Mouse (Mus musculus) heart, embryonic 16.5 days (tissue): Measurements from ENCODE around the gene Ston2. TPM values are rescaled to one million over a fixed set of nuclear protein-coding genes. Genes with fewer than 3 reads are reported as not detected.

Experiments used
- ATAC-seq: fragments of 200-750 bp; cut with Nextera tagmentation; replicated peaks from 2 replicates; pipeline ENCODE4 v1.8.0; 2017; ENCODE audit warnings: moderate number of reproducible peaks; ENCODE audit not compliant: insufficient read depth, low FRiP score; ENCODE audit errors: extremely low read depth
- H3K27ac ChIP-seq: fragments of 300-500 bp; sonication (generic); 2 replicates; pipeline ENCODE4 v1.5.1; 2014; ENCODE audit warnings: mild to moderate bottlenecking, low read length, control low read depth, moderate library complexity
- H3K27me3 ChIP-seq: fragments of 300-500 bp; sonication (generic); 2 replicates; pipeline ENCODE4 v1.6.1; 2014; ENCODE audit warnings: low read length, mixed read lengths; ENCODE audit not compliant: control insufficient read depth, insufficient read depth
- H3K36me3 ChIP-seq: fragments of 300-500 bp; sonication (generic); 2 replicates; pipeline ENCODE4 v1.6.1; 2014; ENCODE audit not compliant: control insufficient read depth, insufficient read depth
- H3K4me1 ChIP-seq: fragments of 300-500 bp; sonication (generic); 2 replicates; pipeline ENCODE4 v1.6.1; 2014; ENCODE audit warnings: low read length, mixed read lengths; ENCODE audit not compliant: control insufficient read depth, insufficient read depth
- H3K4me2 ChIP-seq: fragments of 300-500 bp; sonication (generic); 2 replicates; pipeline ENCODE4 v1.6.1; 2014; ENCODE audit warnings: low read depth, mild to moderate bottlenecking, control low read depth, low read length
- H3K4me3 ChIP-seq: fragments of 300-500 bp; sonication (generic); 2 replicates; pipeline ENCODE4 v1.5.1; 2014; ENCODE audit warnings: mild to moderate bottlenecking, control low read depth, low read length
- H3K9ac ChIP-seq: fragments of 300-500 bp; sonication (generic); 2 replicates; pipeline ENCODE4 v1.6.1; 2014; ENCODE audit warnings: low read length, control low read depth
- H3K9me3 ChIP-seq: fragments of 300-500 bp; sonication (generic); replicated peaks from 2 replicates; pipeline ENCODE4 v1.6.1; 2016; ENCODE audit warnings: low read length; ENCODE audit not compliant: control insufficient read depth
- WGBS: fragments of 180-500 bp; shearing (Covaris S2); extraction: QIAGEN DNeasy Blood & Tissue Kit; methylation state at CpG from one replicate; pipeline ENCODE4 v1.1.7; 2014; 5-methylcytosine and 5-hydroxymethylcytosine counted together
- polyA plus RNA-seq: library from polyadenylated mRNA; unstranded; fragments of >200 nt; fragmentation: Nextera tagmentation; extraction: Ambion mirVana; gene quantifications from 2 replicates; pipeline ENCODE4 v1.2.1, GENCODE M21; 2015

Ston2 gene
- polyA plus RNA-seq, 1 experiment from 2014 or later = 3.7 TPM

DNA sequence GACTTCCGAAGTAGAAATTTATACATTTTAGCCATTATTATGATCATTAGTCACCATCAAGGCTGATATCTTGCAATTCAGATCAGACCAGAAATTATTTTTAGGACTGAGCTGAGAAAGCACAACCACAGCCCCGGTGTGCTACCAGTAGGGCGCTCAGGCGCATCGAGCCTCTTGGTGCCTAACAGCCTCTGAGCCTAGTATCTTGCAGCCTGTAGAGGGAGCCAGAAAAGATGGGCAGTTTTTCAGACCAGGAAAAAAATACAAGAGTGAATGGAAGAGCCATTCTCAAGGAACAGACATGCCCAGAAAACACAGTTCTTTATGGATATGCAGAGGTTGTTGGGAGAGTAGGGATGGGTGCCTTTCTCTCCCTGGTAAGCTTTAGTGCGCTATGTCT, 115.0 kb downstream of the Ston2 start:
- WGBS = 77% methylated on average over 6 of the region's 6 CpGs
- H3K4me3 ChIP-seq = no peak overlapping the region

DNA sequence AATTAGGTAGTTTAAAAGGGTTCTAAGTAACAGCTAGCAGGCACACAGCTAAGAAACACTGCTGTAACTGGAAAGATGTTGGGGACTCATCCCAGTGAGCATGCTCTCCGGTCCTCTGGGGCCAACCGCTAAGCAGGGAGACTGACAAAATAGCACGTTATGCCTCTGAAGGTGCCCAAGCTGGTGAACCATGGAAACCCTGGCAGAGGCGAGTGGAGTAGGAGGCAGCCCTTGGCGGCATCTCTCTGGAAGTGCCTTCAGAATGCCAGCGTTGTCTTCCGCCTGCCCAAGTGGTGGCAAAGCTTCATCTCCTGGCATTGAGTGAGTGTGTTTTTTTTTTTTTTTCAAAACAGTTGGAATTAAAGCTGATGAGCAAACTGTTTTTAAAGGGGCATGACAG, 115.7 kb downstream of the Ston2 start:
- H3K36me3 ChIP-seq = no peaks in the 10 kb centered on the region
- H3K4me3 ChIP-seq = no peak overlapping the region
- H3K4me1 ChIP-seq = peaks cover 22% of the 10 kb centered on the region
- 0 out of 2 replicates have a peak, but pooled peaks cover 2% of the 10 kb centered on the region for H3K27me3 ChIP-seq
- no peak for ATAC-seq
- H3K27ac ChIP-seq = no peak overlapping the region
- no peak overlapping the region for H3K4me2 ChIP-seq
- no peak overlapping the region for H3K9ac ChIP-seq
- H3K9me3 ChIP-seq = no peaks in the 10 kb centered on the region
- 87% methylated on average over 7 of the region's 7 CpGs for WGBS

More for the DNA sequence above, 115.0 kb downstream of the Ston2 start:
- Histone ChIP-seq H3K4me1 (peaks cover 17% of the 10 kb centered on the region), H3K9me3 (no peaks in the 10 kb centered on the region), H3K9ac (no peak overlapping the region), H3K27ac (no peak overlapping the region), H3K36me3 (no peaks in the 10 kb centered on the region), H3K27me3 (0 out of 2 replicates have a peak, but pooled peaks cover 2% of the 10 kb centered on the region), H3K4me2 (no peak overlapping the region)
- no peak for ATAC-seq

DNA sequence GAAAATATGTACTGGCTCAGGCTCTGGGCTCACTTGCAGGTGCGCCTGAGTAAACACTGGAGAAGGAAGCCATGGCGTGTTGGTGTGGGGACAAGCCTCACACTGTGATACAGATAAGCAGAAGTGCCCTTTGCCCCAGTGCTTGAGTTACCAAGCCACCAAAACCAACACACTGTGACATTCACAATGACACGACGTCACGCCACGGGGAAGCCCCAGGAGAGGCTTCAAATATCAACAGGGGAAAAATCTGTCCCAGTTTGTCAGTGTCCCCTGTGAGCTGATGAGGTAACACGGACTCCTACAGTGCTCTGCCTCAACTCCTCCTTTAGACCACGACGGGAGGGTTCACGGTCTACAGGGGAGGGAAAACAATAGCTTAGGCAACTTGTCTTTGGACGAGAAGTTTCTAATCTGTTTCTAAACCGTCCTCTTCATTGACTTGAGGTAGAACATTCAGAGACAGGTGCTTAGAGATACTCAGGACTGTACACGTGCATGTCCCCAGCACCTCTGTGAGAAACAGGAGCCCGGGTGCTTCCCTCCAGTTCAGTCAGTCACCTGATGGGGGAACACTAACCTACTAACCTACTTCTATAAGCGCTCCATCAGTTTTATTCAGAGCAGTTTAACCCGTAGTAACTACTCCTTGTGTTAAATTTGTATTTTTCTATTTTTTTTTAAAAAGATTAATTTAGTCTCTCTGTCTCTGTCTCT, 119.5 kb downstream of the Ston2 start:
- Histone ChIP-seq H3K4me1 (peaks cover 15% of the 10 kb centered on the region), H3K4me3 (no peak overlapping the region), H3K9ac (no peak overlapping the region), H3K36me3 (no peaks in the 10 kb centered on the region), H3K27me3 (0 out of 2 replicates have a peak, but pooled peaks cover 2% of the 10 kb centered on the region), H3K9me3 (no peaks in the 10 kb centered on the region), H3K27ac (no peak overlapping the region), H3K4me2 (0 out of 2 replicates have a peak overlapping the region, but pooled peaks have one; percentile 3)
- peak; percentile 63 for ATAC-seq
- 45% methylated on average over 16 of the region's 16 CpGs for WGBS

DNA sequence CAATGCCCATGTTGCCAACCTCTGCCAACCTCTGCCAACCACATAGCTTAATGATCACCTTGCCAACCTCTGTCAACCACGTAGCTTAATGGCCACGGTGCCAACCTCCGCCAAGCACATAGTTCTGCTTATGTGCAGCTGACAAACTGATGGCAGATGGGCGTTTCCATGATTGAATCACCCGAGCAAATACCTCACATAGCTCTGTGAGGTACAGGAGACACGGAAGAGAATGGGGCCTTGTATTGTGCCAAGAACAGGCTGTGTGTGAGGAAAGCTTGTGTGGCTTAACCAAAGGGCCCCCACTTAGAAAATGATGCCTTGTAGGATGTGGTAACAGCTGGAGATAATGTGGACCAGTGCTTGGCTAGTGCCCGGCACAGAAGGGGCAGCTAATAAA, 120.4 kb downstream of the Ston2 start:
- ATAC-seq = 0 out of 2 replicates have a peak, but pooled peaks have one; percentile 19
- peaks cover 15% of the 10 kb centered on the region for H3K4me1 ChIP-seq

DNA sequence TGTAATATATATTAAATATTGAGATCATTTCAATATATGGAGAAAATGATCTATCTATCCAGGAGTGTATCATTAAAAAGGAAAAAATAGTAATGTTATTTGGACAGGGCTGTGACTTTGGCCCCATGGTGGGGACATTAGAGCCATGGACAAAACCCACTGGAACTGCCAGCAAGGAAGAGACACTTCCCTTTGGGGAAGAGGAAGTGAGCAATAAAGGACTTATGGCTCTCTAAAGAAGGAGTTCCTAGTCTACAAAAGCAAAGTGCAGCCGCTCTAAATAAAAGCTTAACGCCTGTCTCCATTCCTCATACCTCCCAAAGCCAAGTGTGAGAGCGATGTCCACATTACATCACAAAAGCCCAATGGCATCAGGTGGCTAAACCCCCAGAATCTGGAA, 121.6 kb downstream of the Ston2 start:
- H3K9ac ChIP-seq = no peak overlapping the region
- no peak overlapping the region for H3K4me3 ChIP-seq
- peaks cover 15% of the 10 kb centered on the region for H3K4me1 ChIP-seq
- H3K27ac ChIP-seq = no peak overlapping the region
- no peaks in the 10 kb centered on the region for H3K27me3 ChIP-seq
- no peaks in the 10 kb centered on the region for H3K9me3 ChIP-seq
- H3K36me3 ChIP-seq = no peaks in the 10 kb centered on the region
- WGBS = 87% methylated on average over 3 of the region's 3 CpGs
- ATAC-seq = no peak
- no peak overlapping the region for H3K4me2 ChIP-seq

More for the DNA sequence above, 120.4 kb downstream of the Ston2 start:
- Histone ChIP-seq H3K4me2 (no peak overlapping the region), H3K27me3 (no peaks in the 10 kb centered on the region), H3K9me3 (no peaks in the 10 kb centered on the region), H3K9ac (no peak overlapping the region), H3K4me3 (no peak overlapping the region), H3K27ac (no peak overlapping the region), H3K36me3 (no peaks in the 10 kb centered on the region)
- 37% methylated on average over 7 of the region's 7 CpGs for WGBS

DNA sequence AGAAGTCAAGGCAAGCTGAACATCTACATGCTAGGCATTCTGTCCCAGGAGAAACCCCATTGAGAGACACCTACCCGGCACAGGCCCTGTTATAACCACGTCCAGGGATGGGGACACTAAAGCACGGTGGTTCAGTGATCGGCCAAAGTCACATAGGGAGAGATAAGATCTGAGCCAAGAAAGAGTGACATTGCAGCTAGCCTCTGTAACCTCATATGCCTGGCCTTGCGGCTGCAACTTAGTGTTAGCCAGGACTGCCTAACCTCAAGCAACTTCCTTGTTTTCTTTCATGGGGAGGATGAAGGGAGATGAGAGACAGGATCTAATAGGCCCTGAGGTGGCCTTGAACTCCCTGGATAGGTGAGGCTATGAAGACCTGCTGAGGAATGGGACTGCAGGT, 122.8 kb downstream of the Ston2 start:
- peaks cover 15% of the 10 kb centered on the region for H3K4me1 ChIP-seq
- H3K9me3 ChIP-seq = no peaks in the 10 kb centered on the region
- no peaks in the 10 kb centered on the region for H3K27me3 ChIP-seq
- no peak overlapping the region for H3K4me3 ChIP-seq
- WGBS = 74% methylated on average over 5 of the region's 5 CpGs
- no peak overlapping the region for H3K9ac ChIP-seq
- no peak for ATAC-seq
- H3K36me3 ChIP-seq = no peaks in the 10 kb centered on the region
- H3K27ac ChIP-seq = no peak overlapping the region
- no peak overlapping the region for H3K4me2 ChIP-seq

DNA sequence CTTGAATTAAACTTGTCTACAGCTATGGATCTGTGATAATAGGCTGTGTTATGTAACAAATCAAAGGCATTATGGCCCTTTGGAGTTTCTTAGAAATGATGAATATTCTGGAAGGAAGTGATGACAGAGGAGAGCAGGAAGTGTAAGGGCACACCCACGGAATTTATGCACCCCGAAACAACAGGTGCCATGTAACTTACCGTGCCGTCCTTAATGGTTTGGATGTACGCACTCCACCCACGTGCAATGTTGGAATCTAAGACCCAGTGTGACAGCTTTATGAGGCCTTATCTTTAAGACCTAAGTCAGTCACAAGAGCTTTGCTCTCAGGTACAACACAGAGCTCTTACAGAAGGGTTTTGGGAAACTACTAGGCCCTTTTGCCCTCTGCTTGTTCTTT, 124.9 kb downstream of the Ston2 start:
- Histone ChIP-seq H3K4me2 (no peak overlapping the region), H3K36me3 (no peaks in the 10 kb centered on the region), H3K27me3 (no peaks in the 10 kb centered on the region), H3K9me3 (no peaks in the 10 kb centered on the region), H3K27ac (no peak overlapping the region), H3K4me3 (no peak overlapping the region), H3K9ac (no peak overlapping the region), H3K4me1 (peaks cover 9% of the 10 kb centered on the region)
- no peak for ATAC-seq
- 66% methylated on average over 6 of the region's 6 CpGs for WGBS

DNA sequence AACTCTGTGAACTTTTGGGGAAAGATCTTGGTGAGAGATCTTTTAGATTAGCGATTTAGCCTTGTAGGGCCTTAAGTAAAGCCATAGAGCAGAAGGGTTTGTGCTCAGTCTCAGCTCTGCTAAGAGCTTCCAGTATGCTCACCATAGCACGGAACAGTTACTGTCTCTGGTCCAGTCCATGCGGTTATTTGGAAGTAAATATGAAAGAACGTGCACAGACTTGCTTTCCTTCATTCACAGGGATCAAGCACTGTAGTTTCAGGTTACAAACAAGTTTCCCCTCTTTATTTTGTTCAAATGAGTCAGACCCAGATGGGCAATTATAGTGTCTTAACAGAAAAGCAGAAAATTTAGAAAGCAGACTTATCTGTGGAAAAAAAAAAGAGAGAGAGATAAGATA, 125.3 kb downstream of the Ston2 start:
- Histone ChIP-seq H3K4me3 (no peak overlapping the region), H3K9ac (no peak overlapping the region), H3K4me2 (no peak overlapping the region), H3K4me1 (peaks cover 7% of the 10 kb centered on the region), H3K27ac (no peak overlapping the region), H3K27me3 (no peaks in the 10 kb centered on the region), H3K9me3 (no peaks in the 10 kb centered on the region), H3K36me3 (no peaks in the 10 kb centered on the region)
- 82% methylated on average over 4 of the region's 4 CpGs for whole genome bisulfite sequencing
- ATAC-seq = no peak

DNA sequence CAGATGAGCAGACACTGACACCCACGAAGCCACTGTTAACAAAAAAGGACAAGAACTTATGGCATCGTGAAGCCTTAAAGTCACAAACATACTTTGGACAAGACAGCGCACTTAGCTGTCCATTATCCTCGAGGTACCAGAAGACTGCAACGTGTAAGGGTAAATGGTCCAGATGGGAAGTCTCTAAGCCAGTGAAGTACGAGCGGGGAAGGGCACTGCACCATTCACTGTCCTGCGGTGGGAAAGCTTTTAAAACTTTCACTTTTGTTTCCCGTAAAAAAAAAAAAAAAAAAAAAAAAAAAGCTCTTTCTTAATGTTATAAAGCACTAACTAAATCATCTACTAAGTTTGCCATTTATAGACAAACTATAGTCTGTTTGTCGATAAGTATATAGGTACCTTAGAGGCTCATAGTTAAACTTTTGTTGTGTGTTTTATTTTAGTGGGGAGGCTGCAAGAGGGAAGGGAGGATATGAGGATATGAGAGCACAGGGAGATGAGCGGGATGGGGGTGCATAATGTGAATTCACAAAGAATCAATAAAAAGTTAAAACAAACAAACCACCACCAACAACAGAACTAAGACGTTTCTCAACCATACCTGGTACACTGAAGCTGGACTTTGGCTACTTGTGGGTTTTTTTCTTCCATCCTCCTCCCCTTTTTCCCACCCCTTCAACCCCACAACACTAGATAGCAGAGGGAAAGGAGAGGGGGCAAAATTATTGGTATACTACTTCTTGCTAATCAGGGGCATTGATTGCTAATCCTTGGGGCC, 127.4 kb downstream of the Ston2 start:
- WGBS = 88% methylated on average over 12 of the region's 12 CpGs

More for the DNA sequence above, 127.4 kb downstream of the Ston2 start:
- Histone ChIP-seq H3K9ac (no peak overlapping the region), H3K9me3 (no peaks in the 10 kb centered on the region), H3K27ac (no peak overlapping the region), H3K4me3 (no peak overlapping the region), H3K36me3 (no peaks in the 10 kb centered on the region), H3K4me2 (no peak overlapping the region), H3K27me3 (no peaks in the 10 kb centered on the region), H3K4me1 (no peaks in the 10 kb centered on the region)
- ATAC-seq = no peak
